Mouse (Mus musculus) ES-CJ7 (cell line): ENCODE results near the gene Tmem178.

Experiments used
- DNase-seq: peaks from one replicate; pipeline ENCODE4 v3.0.0; 2011; ENCODE audit warnings: low read depth, low spot score

Gene Tmem178

GRCm38 (mm10) chr17:81045525-81046150, 101.2 kb downstream of the Tmem178 start:
- peak; percentile 45 for DNase-seq

- no peak for DNase-seq
Measured at GRCm38 (mm10) chr17:81047930-81048564, 103.6 kb downstream of the Tmem178 start.
